Mouse (Mus musculus): ENCODE measurements at regions not wholly inside any gene's neighbourhood (a gene's known extent, or its start where the extent isn't known, plus 50 kb on each side); places are given as distances from the start of the nearest gene placed in this dataset.
A peak's percentile ranks its signal among the peaks of the same experiment; 100 is the strongest.

DNA sequence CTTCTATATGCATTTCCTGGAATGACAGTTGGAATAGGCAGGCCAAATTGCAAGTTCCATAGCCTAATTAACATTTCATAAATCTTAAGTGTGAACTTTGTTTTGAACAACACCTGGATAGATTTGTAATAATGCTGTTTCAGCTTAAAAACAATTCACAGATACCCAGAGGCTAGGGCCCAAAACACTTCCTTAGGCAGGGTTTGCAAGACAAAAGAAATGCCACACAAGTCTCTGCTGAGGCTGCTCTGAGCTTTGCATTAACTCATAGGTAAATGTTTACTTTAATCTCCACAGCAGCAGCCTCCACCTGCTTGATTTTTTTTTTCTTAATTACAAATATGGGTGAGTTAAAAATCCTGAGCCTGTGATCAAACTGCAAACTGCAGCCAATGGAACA is 118.4 kb downstream of the Gnat3 start:
- no peak for ATAC-seq (ENCODE audit: low FRiP score, low read depth)
- Histone ChIP-seq H3K9ac (ENCODE audit: low read depth, low read length, severe bottlenecking) (no peak overlapping the region), H3K27me3 (ENCODE audit: control insufficient read depth, insufficient read depth, low read length) (no peaks in the 10 kb centered on the region), H3K9me3 (ENCODE audit: control insufficient read depth, low read length) (no peaks in the 10 kb centered on the region), H3K4me1 (ENCODE audit: control insufficient read depth, insufficient read depth, low read length) (no peaks in the 10 kb centered on the region), H3K4me3 (replicated peaks; ENCODE audit: low read length) (no peak overlapping the region), H3K36me3 (ENCODE audit: control insufficient read depth, insufficient read depth, low read length) (no peaks in the 10 kb centered on the region), H3K27ac (replicated peaks; ENCODE audit: low read depth, low read length) (no peak overlapping the region), H3K4me2 (replicated peaks; ENCODE audit: low read depth, low read length, severe bottlenecking) (no peak overlapping the region)
- no peak for DNase-seq (ENCODE audit: low spot score)
- TF ChIP-seq POLR2A (IDR thresholded peaks at IDR 0.05; ENCODE audit: borderline replicate concordance, extremely low read depth, insufficient read depth, insufficient read length): no peak

- WGBS: 53% methylated on average over 9 of the region's 9 CpGs
Observed at GRCm38 (mm10) chr5:18082219-18082618, 119.9 kb downstream of the Gnat3 start.

GRCm38 (mm10) chr5:18083789-18084188 is 121.4 kb downstream of the Gnat3 start:
- H3K4me1 ChIP-seq (ENCODE audit: control insufficient read depth, insufficient read depth, low read length): 0 out of 2 replicates have a peak, but pooled peaks cover 3% of the 10 kb centered on the region
- H3K9me3 ChIP-seq (ENCODE audit: control insufficient read depth, low read length): no peaks in the 10 kb centered on the region
- H3K27ac ChIP-seq (replicated peaks; ENCODE audit: low read depth, low read length): no peak overlapping the region
- no peak overlapping the region for H3K4me2 ChIP-seq (replicated peaks; ENCODE audit: low read depth, low read length, severe bottlenecking)
- DNase-seq (ENCODE audit: low spot score): no peak
- 85% methylated on average over 1 of the region's 1 CpGs for WGBS
- TF ChIP-seq POLR2A (IDR thresholded peaks at IDR 0.05; ENCODE audit: borderline replicate concordance, extremely low read depth, insufficient read depth, insufficient read length): no peak
- no peak overlapping the region for H3K9ac ChIP-seq (ENCODE audit: low read depth, low read length, severe bottlenecking)
- H3K27me3 ChIP-seq (ENCODE audit: control insufficient read depth, insufficient read depth, low read length): no peaks in the 10 kb centered on the region
- no peak overlapping the region for H3K4me3 ChIP-seq (replicated peaks; ENCODE audit: low read length)
- H3K36me3 ChIP-seq (ENCODE audit: control insufficient read depth, insufficient read depth, low read length): no peaks in the 10 kb centered on the region
- ATAC-seq (ENCODE audit: low FRiP score, low read depth): no peak

More at GRCm38 (mm10) chr5:18082219-18082618, 119.9 kb downstream of the Gnat3 start:
- H3K27ac ChIP-seq (replicated peaks; ENCODE audit: low read depth, low read length): no peak overlapping the region
- H3K4me1 ChIP-seq (ENCODE audit: control insufficient read depth, insufficient read depth, low read length): no peaks in the 10 kb centered on the region
- ATAC-seq (ENCODE audit: low FRiP score, low read depth) (no peak), DNase-seq (ENCODE audit: low spot score) (peak; percentile 5)
- no peaks in the 10 kb centered on the region for H3K36me3 ChIP-seq (ENCODE audit: control insufficient read depth, insufficient read depth, low read length)
- no peak overlapping the region for H3K9ac ChIP-seq (ENCODE audit: low read depth, low read length, severe bottlenecking)
- no peaks in the 10 kb centered on the region for H3K27me3 ChIP-seq (ENCODE audit: control insufficient read depth, insufficient read depth, low read length)
- no peak overlapping the region for H3K4me3 ChIP-seq (replicated peaks; ENCODE audit: low read length)
- no peak for TF ChIP-seq POLR2A (IDR thresholded peaks at IDR 0.05; ENCODE audit: borderline replicate concordance, extremely low read depth, insufficient read depth, insufficient read length)
- H3K9me3 ChIP-seq (ENCODE audit: control insufficient read depth, low read length): no peaks in the 10 kb centered on the region
- H3K4me2 ChIP-seq (replicated peaks; ENCODE audit: low read depth, low read length, severe bottlenecking): no peak overlapping the region

DNA sequence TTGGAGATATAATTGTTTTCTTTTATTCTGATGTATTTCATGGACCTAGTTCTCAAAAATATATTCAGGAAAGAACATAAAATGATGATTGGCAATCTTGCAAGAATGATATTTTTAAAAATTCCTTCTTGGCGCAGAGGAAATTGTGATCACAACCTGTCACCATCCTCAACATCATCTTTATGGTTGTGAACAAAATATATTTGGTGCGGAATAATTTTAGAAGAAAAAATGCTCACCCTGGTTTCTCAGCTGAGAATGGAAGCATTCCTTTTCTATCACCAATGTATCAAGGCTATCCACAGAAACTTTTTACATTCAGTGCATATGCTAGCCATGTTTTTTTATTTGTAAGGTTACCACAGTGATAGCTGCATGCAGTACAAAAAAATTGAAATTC is 123.1 kb downstream of the Gnat3 start:
- TF ChIP-seq POLR2A (IDR thresholded peaks at IDR 0.05; ENCODE audit: borderline replicate concordance, extremely low read depth, insufficient read depth, insufficient read length): no peak
- Histone ChIP-seq H3K4me1 (ENCODE audit: control insufficient read depth, insufficient read depth, low read length) (0 out of 2 replicates have a peak, but pooled peaks cover 3% of the 10 kb centered on the region), H3K27ac (replicated peaks; ENCODE audit: low read depth, low read length) (no peak overlapping the region), H3K36me3 (ENCODE audit: control insufficient read depth, insufficient read depth, low read length) (no peaks in the 10 kb centered on the region), H3K4me3 (replicated peaks; ENCODE audit: low read length) (no peak overlapping the region), H3K9me3 (ENCODE audit: control insufficient read depth, low read length) (no peaks in the 10 kb centered on the region), H3K27me3 (ENCODE audit: control insufficient read depth, insufficient read depth, low read length) (no peaks in the 10 kb centered on the region), H3K9ac (ENCODE audit: low read depth, low read length, severe bottlenecking) (no peak overlapping the region), H3K4me2 (replicated peaks; ENCODE audit: low read depth, low read length, severe bottlenecking) (no peak overlapping the region)
- WGBS: 96% methylated on average over 2 of the region's 2 CpGs
- no peak for DNase-seq (ENCODE audit: low spot score)
- ATAC-seq (ENCODE audit: low FRiP score, low read depth): no peak

- H3K4me1 ChIP-seq (ENCODE audit: control insufficient read depth, insufficient read depth, low read length): 0 out of 2 replicates have a peak, but pooled peaks cover 3% of the 10 kb centered on the region
- H3K9ac ChIP-seq (ENCODE audit: low read depth, low read length, severe bottlenecking): no peak overlapping the region
- H3K9me3 ChIP-seq (ENCODE audit: control insufficient read depth, low read length): no peaks in the 10 kb centered on the region
- H3K4me2 ChIP-seq (replicated peaks; ENCODE audit: low read depth, low read length, severe bottlenecking): no peak overlapping the region; the same call in 1 of the 2 replicates
- TF ChIP-seq POLR2A (IDR thresholded peaks at IDR 0.05; ENCODE audit: borderline replicate concordance, extremely low read depth, insufficient read depth, insufficient read length): no peak
- H3K27ac ChIP-seq (replicated peaks; ENCODE audit: low read depth, low read length): no peak overlapping the region
- WGBS: 39% methylated on average over 8 of the region's 8 CpGs
- DNase-seq (ENCODE audit: low spot score) (peak; percentile 72), ATAC-seq (ENCODE audit: low FRiP score, low read depth) (peak; percentile 74)
- H3K36me3 ChIP-seq (ENCODE audit: control insufficient read depth, insufficient read depth, low read length): no peaks in the 10 kb centered on the region
- no peaks in the 10 kb centered on the region for H3K27me3 ChIP-seq (ENCODE audit: control insufficient read depth, insufficient read depth, low read length)
- H3K4me3 ChIP-seq (replicated peaks; ENCODE audit: low read length): no peak overlapping the region
Observed at GRCm38 (mm10) chr5:18087919-18088445, 125.6 kb downstream of the Gnat3 start.
